19 mouse cellular contexts compared by ENCODE assay signal in the genomic region with DNA sequence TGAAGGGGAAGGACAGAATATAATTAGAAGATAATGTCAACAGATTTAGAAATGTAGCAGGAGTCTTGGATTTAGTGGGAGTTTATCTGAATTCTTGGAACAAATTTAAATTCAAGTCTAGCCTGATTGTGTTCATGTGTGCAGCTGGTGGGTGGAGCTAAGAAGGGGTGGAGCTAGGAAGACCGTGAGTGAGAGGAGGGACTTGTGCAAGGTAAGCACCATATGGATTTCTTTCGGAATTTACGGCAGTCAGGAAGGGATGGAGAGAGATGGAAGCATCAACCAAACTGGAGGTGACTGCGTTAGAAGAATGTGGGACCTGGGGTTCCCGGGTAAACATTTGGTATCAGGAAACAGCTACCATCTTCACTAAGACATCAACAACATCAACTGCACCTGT.
DNase-seq lines count a peak whose midpoint lies in the region; ATAC-seq and TF ChIP-seq lines count a peak whose summit lies in the region.
"Had no signal": no experiment of that assay in that cellular context is flagged by ENCODE, and none has a peak within 500 bp of the region (broad histone marks: within the 10 kb centered on the region; RNA-seq: fewer than 3 reads in every experiment).

No protein-coding gene starts in this region.

- no peak for TF ChIP-seq POLR2A in CH12.LX (IDR thresholded peaks at IDR 0.05; ENCODE audit: low read depth, low read length)
- no peak for TF ChIP-seq POLR2A in MEL (IDR thresholded peaks at IDR 0.05; ENCODE audit: control insufficient read depth in 1 of 2, insufficient read depth in 1 of 2, low read depth in 1 of 2, low read length in 2 of 2, poor library complexity in 1 of 2)

- dilution Hi-C loops in CH12.LX (cut with MboI; ENCODE audit: extremely low pct_ligation_motif_present, extremely low pct_unique_long_range_greater_than_20kb, low sequenced_read_pairs) = no loop called here

- no peak overlapping the region for H3K9ac ChIP-seq in forebrain, embryonic 12.5 days
- no peak overlapping the region for H3K9ac ChIP-seq in forebrain, embryonic 13.5 days
- peak overlapping the region; percentile 18; the same call in 1 of the 2 replicates for H3K9ac ChIP-seq in CH12.LX (ENCODE audit: insufficient read depth, low read depth)
- H3K9ac ChIP-seq in MEL (ENCODE audit: control insufficient read depth, low read depth, low read length, poor library complexity, severe bottlenecking) = no peak overlapping the region
- H3K9ac ChIP-seq: embryonic facial prominence, embryonic 12.5 days; forebrain, postnatal 0 days; heart, embryonic 15.5 days; hindbrain, embryonic 13.5 days; limb, embryonic 13.5 days; liver, embryonic 12.5 days; midbrain, embryonic 15.5 days; neural tube, embryonic 15.5 days had no signal

- ATAC-seq in forebrain, embryonic 12.5 days (ENCODE audit: low FRiP score) = peak; percentile 48; the same call in 1 of the 2 replicates
- no peak for ATAC-seq in forebrain, embryonic 13.5 days
- ATAC-seq in megakaryocyte-erythroid progenitor cell, adult 5-6 weeks (replicated peaks; ENCODE audit: low FRiP score, low TSS enrichment, poor library complexity, severe bottlenecking) = 0 out of 2 replicates have a peak, but pooled peaks have one; percentile 34
- ATAC-seq: liver, embryonic 12.5 days had no signal

- WGBS in forebrain, embryonic 12.5 days = 53% methylated on average over 5 of the region's 5 CpGs
- 53% methylated on average over 5 of the region's 5 CpGs for WGBS in forebrain, embryonic 13.5 days

- peaks cover 4% of the 10 kb centered on the region; the same call in 1 of the 2 replicates for H3K4me1 ChIP-seq in forebrain, embryonic 12.5 days
- no peaks in the 10 kb centered on the region for H3K4me1 ChIP-seq in forebrain, embryonic 13.5 days
- H3K4me1 ChIP-seq in CH12.LX (ENCODE audit: control insufficient read depth in 1 of 2, insufficient read depth in 2 of 2) (peaks cover 0 to 17% of the 10 kb centered on the region in 2 experiments; a peak in 2 of 4 replicates), MEL (ENCODE audit: control insufficient read depth in 1 of 2, insufficient read depth in 2 of 2, low read length in 2 of 2) (peaks cover 0 to 6% of the 10 kb centered on the region in 2 experiments; a peak in 1 of 4 replicates)

- no peaks in the 10 kb centered on the region for H3K79me2 ChIP-seq in CH12.LX (replicated peaks; ENCODE audit: control insufficient read depth, extremely low read depth, insufficient read depth, poor library complexity, severe bottlenecking)
- no peaks in the 10 kb centered on the region for H3K79me2 ChIP-seq in MEL (ENCODE audit: control insufficient read depth, insufficient read depth, low read length, poor library complexity)

- TF ChIP-seq RAD21 in CH12.LX (IDR thresholded peaks at IDR 0.05; ENCODE audit: low read depth, low read length) = no peak
- TF ChIP-seq RAD21 in MEL (IDR thresholded peaks at IDR 0.05; ENCODE audit: low read depth, low read length) = no peak

- TF ChIP-seq EP300 in CH12.LX (IDR thresholded peaks at IDR 0.05; ENCODE audit: low read length) (no peak), MEL (IDR thresholded peaks at IDR 0.05; ENCODE audit: low read depth in 1 of 2, low read length in 2 of 2) (no peak)

- no peak for DNase-seq in CH12.LX (ENCODE audit: extremely low read depth)
- DNase-seq in MEL (ENCODE audit: low read depth, low spot score) = peak; percentile 32
- no peak for DNase-seq in adrenal gland, postnatal 36 days
- no peak for DNase-seq in layer of hippocampus, adult 9-10 months (ENCODE audit: low spot score)
- DNase-seq: layer of hippocampus, postnatal 36 days had no signal

- TF ChIP-seq CTCF in CH12.LX (conservative IDR thresholded peaks at IDR 0.05 in 1 of 2, IDR thresholded peaks at IDR 0.05 in 1 of 2; ENCODE audit: low read depth in 2 of 2, low read length in 2 of 2) (no peak), MEL (IDR thresholded peaks at IDR 0.05 in 2 of 3, conservative IDR thresholded peaks at IDR 0.05 in 1 of 3; ENCODE audit: control insufficient read depth in 1 of 3, insufficient read depth in 1 of 3, low read depth in 2 of 3, low read length in 3 of 3, poor library complexity in 1 of 3, severe bottlenecking in 1 of 3) (no peak)

- H3K36me3 ChIP-seq in forebrain, embryonic 12.5 days (replicated peaks) = no peaks in the 10 kb centered on the region
- H3K36me3 ChIP-seq in forebrain, embryonic 13.5 days (ENCODE audit: poor library complexity, severe bottlenecking) = no peaks in the 10 kb centered on the region
- H3K36me3 ChIP-seq in CH12.LX (replicated peaks in 1 of 2; ENCODE audit: control insufficient read depth in 1 of 2, insufficient read depth in 1 of 2, low read length in 1 of 2) (no peaks in the 10 kb centered on the region), MEL (ENCODE audit: control insufficient read depth in 1 of 2, insufficient read depth in 2 of 2, low read length in 2 of 2) (peaks cover 0 to 3% of the 10 kb centered on the region in 2 experiments; a peak in 1 of 4 replicates)
- H3K36me3 ChIP-seq: embryonic facial prominence, embryonic 12.5 days; heart, embryonic 15.5 days; hindbrain, embryonic 13.5 days; limb, embryonic 13.5 days; liver, embryonic 12.5 days; midbrain, embryonic 15.5 days; neural tube, embryonic 15.5 days had no signal

- no peak overlapping the region for H3K4me3 ChIP-seq in forebrain, embryonic 12.5 days (replicated peaks)
- no peak overlapping the region for H3K4me3 ChIP-seq in forebrain, embryonic 13.5 days
- no peak overlapping the region for H3K4me3 ChIP-seq in CH12.LX (replicated peaks in 1 of 3; ENCODE audit: low read depth in 2 of 3, low read length in 2 of 3, poor library complexity in 1 of 3)
- no peak overlapping the region for H3K4me3 ChIP-seq in MEL (ENCODE audit: control insufficient read depth in 1 of 2, insufficient read depth in 1 of 2, low read depth in 2 of 2, low read length in 2 of 2)
- H3K4me3 ChIP-seq: embryonic facial prominence, embryonic 12.5 days; heart, embryonic 15.5 days; hindbrain, embryonic 13.5 days; layer of hippocampus, adult 2 months; limb, embryonic 13.5 days; liver, embryonic 12.5 days; midbrain, embryonic 15.5 days; myocyte; neural tube, embryonic 15.5 days had no signal

- in situ Hi-C loops in CH12.LX (cut with MboI; ENCODE audit: low pct_ligation_motif_present, low pct_unique_long_range_greater_than_20kb, low sequenced_read_pairs) = loop anchor here (25.0 kb wide), 1 partner anchor 1072 kb away; a partner anchor contains a TSS

- H3K9me3 ChIP-seq in forebrain, embryonic 12.5 days = no peaks in the 10 kb centered on the region
- H3K9me3 ChIP-seq in forebrain, embryonic 13.5 days (replicated peaks) = no peaks in the 10 kb centered on the region
- H3K9me3 ChIP-seq in CH12.LX (replicated peaks; ENCODE audit: low read length) (no peaks in the 10 kb centered on the region), MEL (replicated peaks; ENCODE audit: insufficient read depth, low read length) (no peaks in the 10 kb centered on the region)
- H3K9me3 ChIP-seq: embryonic facial prominence, embryonic 12.5 days; heart, embryonic 15.5 days; hindbrain, embryonic 13.5 days; limb, embryonic 13.5 days; liver, embryonic 12.5 days; midbrain, embryonic 15.5 days; neural tube, embryonic 15.5 days had no signal

- no peak overlapping the region for H3K27ac ChIP-seq in forebrain, embryonic 12.5 days
- no peak overlapping the region for H3K27ac ChIP-seq in forebrain, embryonic 13.5 days
- H3K27ac ChIP-seq in CH12.LX (ENCODE audit: insufficient read depth, low read depth) (no peak overlapping the region), MEL (ENCODE audit: control insufficient read depth, low read depth, low read length) (no peak overlapping the region)
- H3K27ac ChIP-seq: embryonic facial prominence, embryonic 12.5 days; heart, embryonic 15.5 days; hindbrain, embryonic 13.5 days; layer of hippocampus, adult 2 months; limb, embryonic 13.5 days; liver, embryonic 12.5 days; midbrain, embryonic 15.5 days; neural tube, embryonic 15.5 days; stomach, postnatal 0 days had no signal

- no peaks in the 10 kb centered on the region for H3K27me3 ChIP-seq in forebrain, embryonic 12.5 days
- no peaks in the 10 kb centered on the region for H3K27me3 ChIP-seq in forebrain, embryonic 13.5 days
- H3K27me3 ChIP-seq in CH12.LX (replicated peaks) (no peaks in the 10 kb centered on the region), MEL (ENCODE audit: control insufficient read depth in 1 of 2, insufficient read depth in 2 of 2, low read length in 2 of 2) (no peaks in the 10 kb centered on the region)
- H3K27me3 ChIP-seq: embryonic facial prominence, embryonic 12.5 days; hindbrain, embryonic 13.5 days; limb, embryonic 13.5 days; liver, embryonic 12.5 days; midbrain, embryonic 15.5 days; neural tube, embryonic 15.5 days had no signal

- H3K4me2 ChIP-seq in forebrain, embryonic 12.5 days = no peak overlapping the region
- no peak overlapping the region for H3K4me2 ChIP-seq in forebrain, embryonic 13.5 days
- peak overlapping the region; percentile 77 for H3K4me2 ChIP-seq in CH12.LX (ENCODE audit: insufficient read depth, low read depth, poor library complexity, severe bottlenecking)
- H3K4me2 ChIP-seq: embryonic facial prominence, embryonic 12.5 days; heart, embryonic 15.5 days; hindbrain, embryonic 13.5 days; limb, embryonic 13.5 days; liver, embryonic 12.5 days; midbrain, embryonic 15.5 days; neural tube, embryonic 15.5 days had no signal

TF ChIP-seq in CH12.LX, 34 proteins besides CTCF, POLR2A, EP300 and RAD21:
- no peak for TF ChIP-seq NRF1 (IDR thresholded peaks at IDR 0.05; ENCODE audit: low read depth, low read length)
- no peak for TF ChIP-seq POLR2AphosphoS2 (IDR thresholded peaks at IDR 0.05; ENCODE audit: low read depth, low read length)
- TF ChIP-seq USF1 (IDR thresholded peaks at IDR 0.05; ENCODE audit: low read depth, low read length) = no peak
- TF ChIP-seq SIN3A (IDR thresholded peaks at IDR 0.05; ENCODE audit: low read length) = no peak
- TF ChIP-seq RCOR1 (conservative IDR thresholded peaks at IDR 0.05; ENCODE audit: low read depth, low read length) = no peak
- TF ChIP-seq MXI1 (IDR thresholded peaks at IDR 0.05; ENCODE audit: low read depth, low read length) = no peak
- TF ChIP-seq CHD1 (IDR thresholded peaks at IDR 0.05; ENCODE audit: low read depth, low read length) = no peak
- no peak for TF ChIP-seq MAZ (IDR thresholded peaks at IDR 0.05; ENCODE audit: low read depth, low read length)
TF ChIP-seq in CH12.LX: peak in this region for 0.

TF ChIP-seq in MEL, 35 proteins besides CTCF, POLR2A, EP300 and RAD21:
- TF ChIP-seq POLR2AphosphoS2 (IDR thresholded peaks at IDR 0.05; ENCODE audit: low read length) = no peak
